Mouse (Mus musculus) urinary bladder, postnatal 36 days (tissue): ENCODE measurements at regions not wholly inside any gene's neighbourhood (a gene's known extent, or its start where the extent isn't known, plus 50 kb on each side); places are given as distances from the start of the nearest gene placed in this dataset.

ENCODE experiments used
- DNase-seq, 2 experiments: peaks; one replicate each; pipeline ENCODE4 v3.0.0; 2022; ENCODE audit warnings: low spot score in 2 of 2, mixed read lengths in 1 of 2

GRCm38 (mm10) chr13:71247241-71247640 lies 405.6 kb upstream of the Adamts16 start:
- DNase-seq: no peak

- DNase-seq: no peak
Observed at GRCm38 (mm10) chr13:71245326-71245725, 403.7 kb upstream of the Adamts16 start.

- no peak for DNase-seq
Observed at GRCm38 (mm10) chr13:71239782-71240181, 398.2 kb upstream of the Adamts16 start.

- no peak for DNase-seq
Observed at GRCm38 (mm10) chr13:71235338-71235737, 393.7 kb upstream of the Adamts16 start.

DNA sequence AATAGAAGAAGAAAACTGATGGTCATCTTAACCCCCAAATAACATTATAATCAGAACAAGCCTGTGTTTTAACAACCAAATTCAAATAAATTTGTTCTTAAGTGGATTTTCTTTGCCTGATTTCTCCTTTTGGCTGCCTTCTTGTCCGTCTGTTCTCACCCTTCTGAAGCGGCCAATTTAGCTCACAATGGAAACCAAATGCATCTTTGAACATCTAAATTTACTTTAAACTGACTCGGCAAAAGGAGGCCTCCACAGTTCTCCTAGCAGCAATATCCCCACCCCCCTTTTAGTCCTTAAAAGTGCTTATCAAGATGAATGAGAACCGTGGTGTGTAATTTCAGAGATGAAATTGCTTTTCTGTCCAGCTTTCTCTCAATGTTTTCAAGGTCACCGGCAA lies 389.6 kb upstream of the Adamts16 start:
- DNase-seq: no peak

- DNase-seq: no peak
Observed at GRCm38 (mm10) chr13:71214776-71215175, 373.2 kb upstream of the Adamts16 start.

GRCm38 (mm10) chr13:71211363-71211762 lies 369.8 kb upstream of the Adamts16 start:
- no peak for DNase-seq

DNA sequence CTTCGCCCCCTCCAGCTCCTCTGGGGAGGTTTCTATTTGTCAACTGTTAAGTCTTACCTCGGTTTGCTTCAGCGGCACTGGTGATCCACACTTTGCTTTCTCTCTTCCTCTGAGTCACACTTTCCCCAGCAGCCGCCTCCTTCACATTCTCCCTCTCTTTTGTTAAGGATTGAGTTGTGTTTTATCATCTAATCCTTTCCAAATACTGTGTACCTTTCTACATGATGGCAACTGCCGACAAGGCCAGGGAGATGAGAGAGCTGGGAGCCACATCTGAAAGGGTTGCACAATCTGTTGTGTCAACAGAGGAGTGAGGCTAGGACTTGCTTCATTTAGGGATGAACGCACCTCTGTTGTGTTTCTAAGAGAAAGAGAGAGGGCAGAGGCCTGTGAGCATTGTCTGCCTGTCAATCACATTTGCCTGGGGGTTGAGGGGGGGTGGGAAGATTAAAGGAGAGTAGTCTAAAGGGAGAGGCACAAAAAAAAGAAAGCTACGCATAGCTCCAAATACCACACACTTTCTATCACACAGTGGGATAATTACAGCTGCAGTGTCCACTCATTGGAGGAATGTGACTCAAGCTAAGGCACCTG lies 369.1 kb upstream of the Adamts16 start:
- DNase-seq: no peak

DNA sequence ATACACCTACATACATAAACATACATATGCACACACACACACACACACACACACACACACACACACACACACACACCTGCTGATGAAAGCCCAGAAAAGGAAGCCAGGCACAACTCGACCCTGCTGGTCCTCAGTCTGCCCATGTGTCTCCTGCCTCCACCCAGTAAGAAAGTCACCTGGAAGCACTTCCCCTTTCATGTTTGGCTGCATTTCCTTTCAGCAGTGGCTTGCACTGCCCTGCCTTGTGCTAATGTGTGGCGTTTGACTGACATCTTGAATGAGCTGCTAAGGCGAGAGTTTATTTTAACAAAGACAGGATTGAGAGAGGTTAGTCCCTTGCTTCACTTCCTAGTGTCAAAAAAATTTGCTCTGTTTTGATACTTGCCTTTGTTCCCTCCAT lies 364.1 kb upstream of the Adamts16 start:
- DNase-seq: no peak

- no peak for DNase-seq
Observed at GRCm38 (mm10) chr13:71200656-71201055, 359.0 kb upstream of the Adamts16 start.

DNA sequence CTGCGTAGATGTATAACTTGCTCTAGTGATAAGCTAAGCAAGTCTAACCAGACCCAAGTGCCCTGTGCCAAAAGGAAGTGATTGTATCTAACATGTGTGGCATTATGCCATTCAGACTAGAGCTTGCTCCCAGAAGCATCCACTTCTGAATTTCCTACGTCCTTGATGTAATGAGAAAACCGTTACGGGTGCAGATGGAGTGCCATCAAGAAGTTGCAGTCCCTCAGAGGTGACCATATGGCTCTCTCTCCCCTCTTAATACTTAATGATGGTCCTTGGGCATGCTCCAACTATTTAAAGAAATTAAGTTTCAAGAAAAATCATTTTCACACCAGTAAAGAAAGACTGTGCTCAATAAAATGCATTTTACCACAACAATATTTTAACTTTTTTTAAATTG lies 354.1 kb upstream of the Adamts16 start:
- DNase-seq: peak; percentile 9 to 24

DNA sequence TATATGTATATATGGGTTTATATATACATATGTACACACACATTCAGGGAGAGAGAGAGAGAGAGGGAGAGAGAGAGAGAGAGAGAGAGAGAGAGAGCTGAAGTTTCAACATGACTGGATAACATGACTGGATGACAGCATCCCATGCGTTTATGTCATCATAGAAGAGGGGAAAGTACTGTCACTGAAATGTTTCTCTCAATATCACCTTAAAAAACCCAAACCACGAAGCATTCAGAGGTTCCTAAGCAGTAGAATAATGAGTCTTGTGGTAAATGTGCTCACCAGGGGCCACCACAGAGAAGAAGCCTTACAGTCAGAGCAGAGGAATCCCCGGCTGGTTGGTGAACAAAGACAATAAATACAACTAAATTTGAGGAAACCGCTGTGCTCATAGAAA lies 342.9 kb upstream of the Adamts16 start:
- DNase-seq: no peak

GRCm38 (mm10) chr13:71179083-71179482 lies 337.5 kb upstream of the Adamts16 start:
- DNase-seq: no peak

DNA sequence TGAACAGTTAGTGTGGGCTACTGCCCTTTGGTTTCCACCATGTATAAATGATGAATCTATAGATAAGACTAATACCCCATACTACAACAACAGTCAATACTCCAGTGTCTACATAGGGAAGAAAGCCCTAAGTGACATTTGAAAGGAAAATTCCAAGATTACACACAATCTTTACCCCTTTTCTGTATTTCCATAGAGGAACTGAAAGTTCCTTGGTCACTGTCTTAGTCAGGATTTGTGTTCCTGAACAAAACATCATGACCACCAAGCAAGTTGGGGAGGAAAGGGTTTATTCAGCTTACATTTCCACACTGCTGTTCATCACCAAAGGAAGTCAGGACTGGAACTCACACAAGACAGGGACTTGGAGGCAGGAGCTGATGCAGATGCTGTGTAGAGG lies 332.7 kb upstream of the Adamts16 start:
- no peak for DNase-seq

- no peak for DNase-seq
Observed at GRCm38 (mm10) chr13:71166226-71166625, 324.6 kb upstream of the Adamts16 start.

- DNase-seq: no peak
Observed at GRCm38 (mm10) chr13:71165096-71165920, 323.7 kb upstream of the Adamts16 start.

GRCm38 (mm10) chr13:71164012-71164411 lies 322.4 kb upstream of the Adamts16 start:
- no peak for DNase-seq

GRCm38 (mm10) chr13:71162952-71163351 lies 321.3 kb upstream of the Adamts16 start:
- no peak for DNase-seq

DNA sequence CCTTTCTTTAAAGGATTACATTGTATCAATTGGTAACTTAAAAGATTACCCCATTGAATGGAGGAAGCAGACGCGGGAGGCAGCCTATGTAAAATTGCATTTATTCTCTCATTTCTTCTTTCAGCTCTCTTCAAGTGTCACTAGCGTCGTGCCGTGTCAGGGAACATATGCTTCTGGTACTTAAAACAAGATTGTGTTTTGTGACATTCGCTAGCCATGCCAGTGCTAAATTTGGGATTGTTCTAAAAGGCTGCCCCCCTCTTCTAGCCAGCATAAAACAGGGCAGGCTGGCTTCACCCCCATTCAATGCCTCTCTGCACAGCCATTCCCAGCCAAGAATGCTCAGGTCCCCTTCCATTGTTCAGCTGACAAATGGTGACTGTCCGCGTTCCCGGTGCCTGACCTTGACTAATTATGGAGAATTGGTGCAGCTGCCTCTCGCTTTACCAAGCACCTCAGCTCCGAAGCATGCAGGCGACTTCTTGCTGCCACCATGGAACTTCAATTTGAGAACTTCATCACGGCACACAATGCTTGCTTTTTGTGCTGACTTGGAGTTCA lies 316.8 kb upstream of the Adamts16 start:
- no peak for DNase-seq

GRCm38 (mm10) chr13:71157656-71158299 lies 316.2 kb upstream of the Adamts16 start:
- DNase-seq: no peak

GRCm38 (mm10) chr13:71150092-71150491 lies 308.5 kb upstream of the Adamts16 start:
- no peak for DNase-seq

DNA sequence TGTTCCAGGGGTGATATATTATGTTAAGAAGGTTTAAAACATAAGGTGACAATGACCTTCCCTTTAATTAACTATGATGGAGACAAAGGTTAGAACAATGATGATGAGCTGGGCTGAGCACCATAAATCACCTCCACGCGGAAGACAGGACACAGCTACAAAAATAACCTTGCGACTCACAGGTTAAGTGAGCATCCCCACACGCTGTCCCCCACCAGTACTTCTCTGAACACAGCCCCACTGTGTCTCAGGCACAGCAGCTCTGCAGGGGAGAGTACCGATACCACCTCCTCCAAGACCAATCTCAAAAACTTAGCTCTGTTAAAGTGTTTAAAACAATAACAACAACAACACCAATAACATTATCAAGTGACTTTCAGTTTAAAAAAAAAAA lies 307.7 kb upstream of the Adamts16 start:
- no peak for DNase-seq
